Mouse (Mus musculus) limb, embryonic 11.5 days (tissue): ENCODE measurements at regions not wholly inside any gene's neighbourhood (a gene's known extent, or its start where the extent isn't known, plus 50 kb on each side); places are given as distances from the start of the nearest gene placed in this dataset.

ENCODE experiments used
- ATAC-seq: fragments of 200-750 bp; cut with Nextera tagmentation; 2 replicates; pipeline ENCODE4 v1.8.0; 2017; ENCODE audit warnings: low read depth; ENCODE audit not compliant: insufficient number of reproducible peaks, low FRiP score, low TSS enrichment
- DNase-seq: peaks from one replicate; pipeline ENCODE4 v3.0.0-alpha.2; 2015; ENCODE audit warnings: low spot score
- H3K27ac ChIP-seq: fragments of 300-500 bp; sonication (generic); replicated peaks from 2 replicates; pipeline ENCODE4 v1.5.1; 2014; ENCODE audit warnings: low read depth, mild to moderate bottlenecking, low read length
- H3K27me3 ChIP-seq: fragments of 300-500 bp; sonication (generic); 2 replicates; pipeline ENCODE4 v1.6.1; 2014; ENCODE audit warnings: mild to moderate bottlenecking, low read length, mixed read lengths; ENCODE audit not compliant: control insufficient read depth, insufficient read depth
- H3K36me3 ChIP-seq: fragments of 300-500 bp; sonication (generic); 2 replicates; pipeline ENCODE4 v1.6.1; 2014; ENCODE audit warnings: mild to moderate bottlenecking, low read length, moderate library complexity, mixed read lengths; ENCODE audit not compliant: control insufficient read depth, insufficient read depth
- H3K4me1 ChIP-seq: fragments of 300-500 bp; sonication (generic); 2 replicates; pipeline ENCODE4 v1.6.1; 2014; ENCODE audit warnings: low read length, mixed read lengths; ENCODE audit not compliant: control insufficient read depth, insufficient read depth
- H3K4me2 ChIP-seq: fragments of 300-500 bp; sonication (generic); 2 replicates; pipeline ENCODE4 v1.6.1; 2014; ENCODE audit warnings: low read depth, mild to moderate bottlenecking, moderate library complexity; ENCODE audit not compliant: severe bottlenecking
- H3K4me3 ChIP-seq: fragments of 300-500 bp; sonication (generic); 2 replicates; pipeline ENCODE4 v1.5.1; 2014; ENCODE audit warnings: low read depth, low read length
- H3K9ac ChIP-seq: fragments of 300-500 bp; sonication (generic); 2 replicates; pipeline ENCODE4 v1.6.1; 2014; ENCODE audit warnings: mild to moderate bottlenecking, low read length
- H3K9me3 ChIP-seq: fragments of 300-500 bp; sonication (generic); 2 replicates; pipeline ENCODE4 v1.6.1; 2016; ENCODE audit warnings: low read length; ENCODE audit not compliant: control insufficient read depth
- WGBS: fragments of 180-500 bp; shearing (Covaris S2); extraction: QIAGEN DNeasy Blood & Tissue Kit; methylation state at CpG from one replicate; pipeline ENCODE4 v1.1.7; 2014; 5-methylcytosine and 5-hydroxymethylcytosine counted together

- H3K4me3 ChIP-seq, result no peak overlapping the region
- no peaks in the 10 kb centered on the region for H3K27me3 ChIP-seq
- DNase-seq, result no peak
- no peaks in the 10 kb centered on the region for H3K9me3 ChIP-seq
- no peak overlapping the region for H3K9ac ChIP-seq
- 71% methylated on average over 11 of the region's 11 CpGs for WGBS
- no peak for ATAC-seq
- H3K4me1 ChIP-seq, result peaks cover 7% of the 10 kb centered on the region
- no peak overlapping the region for H3K27ac ChIP-seq
- no peak overlapping the region for H3K4me2 ChIP-seq
- no peaks in the 10 kb centered on the region for H3K36me3 ChIP-seq
Measured at GRCm38 (mm10) chr3:149179486-149180116, 189.2 kb upstream of the Adgrl2 start.

- Histone ChIP-seq H3K9me3 (no peaks in the 10 kb centered on the region), H3K36me3 (no peaks in the 10 kb centered on the region), H3K4me1 (peaks cover 3% of the 10 kb centered on the region; the same call in 1 of the 2 replicates), H3K27ac (no peak overlapping the region), H3K27me3 (no peaks in the 10 kb centered on the region), H3K4me2 (no peak overlapping the region), H3K9ac (no peak overlapping the region), H3K4me3 (no peak overlapping the region)
- WGBS, result 95% methylated on average over 3 of the region's 3 CpGs
- DNase-seq, result no peak
- no peak for ATAC-seq
Measured at GRCm38 (mm10) chr3:149178891-149179290, 188.5 kb upstream of the Adgrl2 start.

GRCm38 (mm10) chr3:149174689-149175390 is 184.5 kb upstream of the Adgrl2 start:
- Histone ChIP-seq H3K9ac (no peak overlapping the region), H3K4me2 (no peak overlapping the region), H3K4me1 (no peaks in the 10 kb centered on the region), H3K36me3 (no peaks in the 10 kb centered on the region), H3K27ac (no peak overlapping the region), H3K27me3 (no peaks in the 10 kb centered on the region), H3K4me3 (no peak overlapping the region), H3K9me3 (no peaks in the 10 kb centered on the region)
- DNase-seq (no peak), ATAC-seq (no peak)
- 70% methylated on average over 11 of the region's 11 CpGs for WGBS

GRCm38 (mm10) chr3:149173537-149173936 is 183.2 kb upstream of the Adgrl2 start:
- DNase-seq (no peak), ATAC-seq (no peak)
- Histone ChIP-seq H3K4me1 (no peaks in the 10 kb centered on the region), H3K4me3 (no peak overlapping the region), H3K27ac (no peak overlapping the region), H3K36me3 (no peaks in the 10 kb centered on the region), H3K4me2 (0 out of 2 replicates have a peak overlapping the region, but pooled peaks have one; percentile 7), H3K27me3 (no peaks in the 10 kb centered on the region), H3K9me3 (no peaks in the 10 kb centered on the region), H3K9ac (no peak overlapping the region)
- WGBS, result 31% methylated on average over 10 of the region's 10 CpGs

GRCm38 (mm10) chr3:149171766-149172165 is 181.4 kb upstream of the Adgrl2 start:
- H3K27me3 ChIP-seq, result no peaks in the 10 kb centered on the region
- WGBS, result 83% methylated on average over 4 of the region's 4 CpGs
- no peaks in the 10 kb centered on the region for H3K9me3 ChIP-seq
- no peaks in the 10 kb centered on the region for H3K36me3 ChIP-seq
- no peak overlapping the region for H3K4me3 ChIP-seq
- no peak for ATAC-seq
- H3K4me2 ChIP-seq, result no peak overlapping the region
- no peak overlapping the region for H3K9ac ChIP-seq
- DNase-seq, result no peak
- no peak overlapping the region for H3K27ac ChIP-seq
- no peaks in the 10 kb centered on the region for H3K4me1 ChIP-seq

- H3K4me2 ChIP-seq, result no peak overlapping the region
- H3K9me3 ChIP-seq, result no peaks in the 10 kb centered on the region
- no peak overlapping the region for H3K27ac ChIP-seq
- no peak overlapping the region for H3K9ac ChIP-seq
- no peaks in the 10 kb centered on the region for H3K36me3 ChIP-seq
- ATAC-seq (no peak), DNase-seq (no peak)
- no peaks in the 10 kb centered on the region for H3K27me3 ChIP-seq
- no peaks in the 10 kb centered on the region for H3K4me1 ChIP-seq
- no peak overlapping the region for H3K4me3 ChIP-seq
- WGBS, result 82% methylated on average over 7 of the region's 7 CpGs
Measured at GRCm38 (mm10) chr3:149170191-149170590, 179.8 kb upstream of the Adgrl2 start.

- Histone ChIP-seq H3K9me3 (no peaks in the 10 kb centered on the region), H3K9ac (no peak overlapping the region), H3K4me3 (no peak overlapping the region), H3K4me2 (no peak overlapping the region), H3K27me3 (no peaks in the 10 kb centered on the region), H3K27ac (no peak overlapping the region), H3K4me1 (no peaks in the 10 kb centered on the region), H3K36me3 (no peaks in the 10 kb centered on the region)
- ATAC-seq (no peak), DNase-seq (no peak)
- 57% methylated on average over 12 of the region's 12 CpGs for WGBS
Measured at GRCm38 (mm10) chr3:149169442-149169841, 179.1 kb upstream of the Adgrl2 start.

GRCm38 (mm10) chr3:149167997-149168396 is 177.6 kb upstream of the Adgrl2 start:
- Histone ChIP-seq H3K36me3 (no peaks in the 10 kb centered on the region), H3K9me3 (no peaks in the 10 kb centered on the region), H3K27me3 (no peaks in the 10 kb centered on the region), H3K4me3 (no peak overlapping the region), H3K9ac (no peak overlapping the region), H3K4me2 (no peak overlapping the region), H3K27ac (no peak overlapping the region), H3K4me1 (no peaks in the 10 kb centered on the region)
- 74% methylated on average over 3 of the region's 3 CpGs for WGBS
- no peak for DNase-seq
- ATAC-seq, result no peak
